Mouse (Mus musculus): Measurements from ENCODE around the gene Uaca.

Gene Uaca

GRCm38 (mm10) chr9:60841393-60841792 lies 47.1 kb downstream of the Uaca start:
- no peak for TF ChIP-seq GATA4 (IDR thresholded peaks at IDR 0.05; ENCODE audit: insufficient replicate concordance, low read length)

- TF ChIP-seq GATA4 (IDR thresholded peaks at IDR 0.05; ENCODE audit: insufficient replicate concordance, low read length) = no peak
Observed at GRCm38 (mm10) chr9:60843415-60844076, 49.2 kb downstream of the Uaca start.

- TF ChIP-seq GATA4 (IDR thresholded peaks at IDR 0.05; ENCODE audit: insufficient replicate concordance, low read length) = no peak
Observed at GRCm38 (mm10) chr9:60848730-60849129, 54.4 kb downstream of the Uaca start.

DNA sequence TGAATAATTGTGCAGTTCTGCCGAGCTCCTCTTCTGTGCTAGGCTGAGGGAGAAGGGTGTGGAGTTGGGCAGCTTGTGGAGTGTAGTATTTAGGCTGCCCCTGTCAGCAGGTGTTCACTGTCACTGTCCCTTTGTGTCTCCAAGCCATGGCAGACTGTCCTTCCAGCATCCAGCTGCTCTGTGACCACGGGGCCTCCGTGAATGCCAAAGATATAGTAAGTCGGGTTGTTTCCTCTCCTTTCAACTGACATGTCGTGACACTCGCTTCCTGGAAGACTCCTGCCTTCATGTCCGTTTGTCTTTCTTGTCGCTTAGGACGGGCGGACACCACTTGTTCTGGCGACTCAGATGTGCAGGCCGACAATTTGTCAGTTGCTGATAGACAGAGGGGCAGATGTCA lies 55.6 kb downstream of the Uaca start:
- no peak for TF ChIP-seq GATA4 (IDR thresholded peaks at IDR 0.05; ENCODE audit: insufficient replicate concordance, low read length)

GRCm38 (mm10) chr9:60854196-60854595 lies 59.9 kb downstream of the Uaca start:
- no peak for TF ChIP-seq GATA4 (IDR thresholded peaks at IDR 0.05; ENCODE audit: insufficient replicate concordance, low read length)

DNA sequence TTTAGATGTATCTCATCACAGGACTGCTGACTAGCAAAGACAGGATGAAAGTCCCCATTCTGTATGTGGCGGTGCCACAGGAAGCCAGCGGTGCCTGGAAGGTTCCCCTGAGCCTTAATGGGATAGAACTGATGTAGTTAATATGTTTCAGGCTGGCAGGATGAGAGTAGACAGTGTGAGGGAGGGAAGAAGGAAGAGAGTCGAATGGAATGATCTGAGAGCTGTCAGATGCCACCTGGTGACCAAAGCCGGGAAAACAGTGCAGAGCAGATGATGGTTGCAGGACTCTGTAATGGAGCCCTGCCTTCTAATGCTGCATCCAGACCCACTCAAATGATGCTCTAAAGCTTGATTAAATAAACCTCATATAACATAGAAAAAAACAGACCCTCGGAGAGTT lies 63.5 kb downstream of the Uaca start:
- TF ChIP-seq GATA4 (IDR thresholded peaks at IDR 0.05; ENCODE audit: insufficient replicate concordance, low read length) = no peak

DNA sequence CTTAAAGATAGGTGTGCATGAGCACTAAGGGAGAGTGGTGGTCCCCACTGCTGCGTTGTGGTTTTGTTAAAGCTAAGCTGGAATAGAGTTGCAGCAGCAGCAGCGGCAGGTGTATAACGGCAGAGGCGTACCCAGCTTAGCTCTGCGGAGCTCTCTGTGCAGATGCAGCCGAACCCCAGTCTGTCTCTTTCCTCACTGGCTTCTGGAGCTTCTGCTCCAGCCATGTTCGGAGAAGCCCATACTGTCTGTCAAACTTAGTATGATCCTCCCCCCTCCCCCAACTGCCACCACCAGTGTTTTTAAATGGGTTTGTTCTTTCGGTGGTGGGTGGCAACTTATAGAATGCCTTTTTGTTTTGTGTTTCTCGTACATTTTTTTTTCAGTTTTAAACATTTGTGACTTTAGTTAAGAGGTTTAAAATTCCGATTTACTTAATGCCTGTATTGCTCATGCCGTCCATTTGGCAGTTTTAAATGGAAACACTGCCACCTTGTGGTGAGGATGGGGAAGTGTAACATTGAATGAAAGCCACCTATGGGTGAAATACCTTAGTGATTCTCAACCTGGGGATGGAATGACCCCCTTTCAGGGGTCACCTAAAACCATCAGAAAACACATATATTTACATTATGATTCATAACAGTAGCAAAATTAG lies 64.1 kb downstream of the Uaca start:
- no peak for TF ChIP-seq GATA4 (IDR thresholded peaks at IDR 0.05; ENCODE audit: insufficient replicate concordance, low read length)

DNA sequence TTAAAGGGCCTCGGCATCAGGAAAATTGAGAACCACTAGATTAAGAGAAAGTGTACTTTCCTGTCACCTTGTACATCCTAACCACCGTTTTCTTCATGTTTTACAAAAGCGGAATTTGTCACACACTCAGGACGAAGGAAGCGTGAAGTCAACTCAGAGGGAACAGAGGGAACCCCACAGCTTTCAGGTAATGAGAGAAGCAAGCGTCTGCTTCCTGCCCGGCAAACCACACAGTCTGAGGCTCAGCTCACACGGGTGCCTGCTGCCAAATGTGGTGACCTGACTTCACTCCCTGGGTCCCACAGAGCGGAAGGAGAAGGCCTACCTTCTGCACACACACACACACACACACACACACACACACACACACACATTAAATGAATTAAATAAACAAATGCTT lies 64.7 kb downstream of the Uaca start:
- no peak for TF ChIP-seq GATA4 (IDR thresholded peaks at IDR 0.05; ENCODE audit: insufficient replicate concordance, low read length)

GRCm38 (mm10) chr9:60861030-60861429 lies 66.7 kb downstream of the Uaca start:
- no peak for TF ChIP-seq GATA4 (IDR thresholded peaks at IDR 0.05; ENCODE audit: insufficient replicate concordance, low read length)

GRCm38 (mm10) chr9:60864664-60865063 lies 70.3 kb downstream of the Uaca start:
- TF ChIP-seq GATA4 (IDR thresholded peaks at IDR 0.05; ENCODE audit: insufficient replicate concordance, low read length) = no peak

- TF ChIP-seq GATA4 (IDR thresholded peaks at IDR 0.05; ENCODE audit: insufficient replicate concordance, low read length) = no peak
Observed at GRCm38 (mm10) chr9:60865866-60866265, 71.5 kb downstream of the Uaca start.

- no peak for TF ChIP-seq GATA4 (IDR thresholded peaks at IDR 0.05; ENCODE audit: insufficient replicate concordance, low read length)
Observed at GRCm38 (mm10) chr9:60870451-60870850, 76.1 kb downstream of the Uaca start.

GRCm38 (mm10) chr9:60870919-60871503 lies 76.7 kb downstream of the Uaca start:
- TF ChIP-seq GATA4 (IDR thresholded peaks at IDR 0.05; ENCODE audit: insufficient replicate concordance, low read length) = no peak

DNA sequence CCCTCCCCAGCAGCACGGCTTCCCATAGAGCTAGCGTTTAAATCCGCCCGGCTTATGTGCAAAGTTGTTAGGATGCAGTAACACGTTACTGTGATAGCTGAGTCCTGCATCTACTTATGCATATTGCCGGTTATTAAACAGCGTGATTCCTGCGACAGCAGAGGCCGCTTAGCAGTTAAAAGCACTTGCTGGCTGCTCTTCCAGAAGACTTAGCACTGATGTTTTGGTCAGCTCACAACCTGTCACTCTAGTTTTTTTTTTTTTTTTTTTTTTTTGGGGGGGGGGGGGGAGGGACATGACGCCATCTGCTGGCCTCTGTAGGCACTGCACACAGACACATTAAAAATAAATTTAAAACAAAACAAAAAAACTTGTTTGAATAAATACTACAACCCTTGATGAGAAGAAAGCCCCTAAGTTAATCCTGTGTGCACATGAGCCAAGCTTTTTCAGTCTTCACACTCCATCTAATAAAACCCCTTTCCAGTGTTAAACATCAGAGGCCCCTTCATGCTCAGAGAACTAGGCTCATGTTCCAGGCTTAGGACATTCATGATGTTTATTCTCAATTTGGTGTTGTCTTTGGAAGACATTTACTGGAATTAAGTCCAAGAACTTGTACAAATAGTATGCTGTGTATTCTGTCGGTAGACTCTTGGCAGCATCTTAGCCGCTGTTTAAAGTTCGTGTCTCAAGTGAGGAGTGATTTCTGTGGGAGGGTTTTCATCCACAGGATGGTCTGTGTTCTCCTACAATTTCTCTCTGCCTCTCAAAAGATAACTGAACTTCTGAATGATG lies 79.1 kb downstream of the Uaca start:
- TF ChIP-seq GATA4 (IDR thresholded peaks at IDR 0.05; ENCODE audit: insufficient replicate concordance, low read length) = no peak

GRCm38 (mm10) chr9:60874055-60874392 lies 79.7 kb downstream of the Uaca start:
- no peak for TF ChIP-seq GATA4 (IDR thresholded peaks at IDR 0.05; ENCODE audit: insufficient replicate concordance, low read length)

DNA sequence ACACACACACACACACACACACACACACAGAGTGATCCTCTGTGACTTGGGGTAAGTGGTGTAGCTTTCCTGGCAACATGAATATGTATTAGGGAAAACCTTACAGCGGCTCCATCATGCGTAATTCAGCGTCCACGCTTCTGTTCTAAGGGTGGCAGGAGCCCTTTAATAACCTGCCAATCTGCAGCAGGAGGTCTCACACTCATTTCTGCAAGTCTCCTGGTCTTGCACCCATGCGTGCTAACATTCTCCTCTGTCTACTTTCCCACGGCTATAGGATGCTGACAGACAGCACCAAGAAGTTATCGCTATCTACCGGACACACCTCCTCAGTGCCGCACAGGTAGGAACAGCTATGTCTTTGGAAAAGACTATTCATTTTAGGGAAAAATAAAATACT lies 81.7 kb downstream of the Uaca start:
- no peak for TF ChIP-seq GATA4 (IDR thresholded peaks at IDR 0.05; ENCODE audit: insufficient replicate concordance, low read length)
